Mouse (Mus musculus) testis, adult 2 months (tissue): ENCODE results near the gene Gm49325.

ENCODE experiments used
- CTCF ChIP-seq: fragments of 200-500 bp; IDR thresholded peaks from 2 replicates; pipeline ENCODE4 v1.5.1; 2012; ENCODE audit warnings: low read depth, mild to moderate bottlenecking, inconsistent platforms, low read length, moderate library complexity; ENCODE audit not compliant: control insufficient read depth, insufficient read depth, insufficient replicate concordance
- POLR2A ChIP-seq: fragments of 200-500 bp; IDR thresholded peaks from 2 replicates; pipeline ENCODE4 v1.6.1; 2012; ENCODE audit warnings: low read depth, mild to moderate bottlenecking, inconsistent platforms, low read length, moderate library complexity; ENCODE audit not compliant: control insufficient read depth

DNA sequence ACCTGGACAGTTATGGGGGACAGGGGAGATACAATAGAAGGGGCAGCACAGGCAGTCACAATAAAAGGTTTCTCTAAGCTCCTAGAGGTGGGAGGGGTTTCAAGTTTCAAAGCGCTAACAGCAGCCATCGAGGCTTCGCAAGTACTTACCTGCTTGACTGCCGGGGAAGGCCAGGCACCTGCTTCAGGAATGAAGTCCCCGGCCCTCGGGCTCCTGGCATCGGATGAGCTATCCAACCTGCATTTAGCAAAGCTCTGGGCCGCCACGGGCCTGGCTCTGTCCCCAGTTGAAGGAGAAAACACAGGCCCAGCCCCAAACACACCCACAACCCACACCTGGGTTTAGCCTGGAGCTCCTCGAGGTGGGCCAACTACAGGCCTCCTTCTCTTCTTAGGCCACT, 81.0 kb downstream of the Gm49325 start:
- TF ChIP-seq CTCF (no peak), POLR2A (no peak)
